Mouse (Mus musculus): ENCODE results near the gene Crot. TPM values are rescaled to one million over a fixed set of nuclear protein-coding genes. Genes with fewer than 3 reads are reported as not detected.
A peak's percentile ranks its signal among the peaks of the same experiment; 100 is the strongest.
"Not testable (repeated sequence)": the region's sequence is repeated elsewhere in the genome, so short reads cannot be mapped to it uniquely, and the experiment has no call there.

Gene Crot
- polyA plus RNA-seq, 1 experiment from 2014 or later: 37.6 TPM

DNA sequence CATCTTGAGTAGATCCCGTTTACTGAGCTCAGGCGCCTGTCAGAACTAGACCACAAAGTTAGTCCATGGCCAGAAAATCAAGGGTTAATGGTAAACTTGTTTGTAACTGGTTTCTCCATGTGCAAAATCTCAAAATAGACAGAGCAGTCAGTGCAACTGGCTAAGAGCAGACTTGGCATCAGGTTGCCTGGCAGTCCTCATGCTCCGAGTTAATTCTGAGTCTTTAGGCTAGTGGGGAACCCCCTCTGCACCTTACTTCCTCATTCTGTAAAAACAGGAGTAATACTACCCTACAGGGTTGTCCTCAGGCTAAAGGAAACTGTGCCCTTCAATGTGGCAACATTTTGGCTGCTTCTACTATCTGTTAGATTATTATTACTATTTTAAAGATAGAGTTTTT, 53.3 kb downstream of the Crot start:
- H3K4me3 ChIP-seq (ENCODE audit: low read depth, low read length): no peak overlapping the region
- no peaks in the 10 kb centered on the region for H3K27me3 ChIP-seq (replicated peaks; ENCODE audit: control insufficient read depth, insufficient read depth, low read length)
- peak; percentile 68; the same call in 1 of the 2 replicates for ATAC-seq (ENCODE audit: low read depth)
- H3K9ac ChIP-seq (ENCODE audit: low read depth, low read length): no peak overlapping the region
- H3K36me3 ChIP-seq (ENCODE audit: control insufficient read depth, insufficient read depth, low read length): no peaks in the 10 kb centered on the region
- no peak overlapping the region for H3K27ac ChIP-seq (replicated peaks; ENCODE audit: low read depth, low read length)
- no peaks in the 10 kb centered on the region for H3K4me1 ChIP-seq (ENCODE audit: control insufficient read depth, insufficient read depth, low read length)
- no peaks in the 10 kb centered on the region for H3K9me3 ChIP-seq (ENCODE audit: control insufficient read depth, low read length)
- no peak overlapping the region for H3K4me2 ChIP-seq (ENCODE audit: low read depth, low read length)
- 53% methylated on average over 3 of the region's 3 CpGs for WGBS
- peak; percentile 22 for DNase-seq (ENCODE audit: low spot score)

DNA sequence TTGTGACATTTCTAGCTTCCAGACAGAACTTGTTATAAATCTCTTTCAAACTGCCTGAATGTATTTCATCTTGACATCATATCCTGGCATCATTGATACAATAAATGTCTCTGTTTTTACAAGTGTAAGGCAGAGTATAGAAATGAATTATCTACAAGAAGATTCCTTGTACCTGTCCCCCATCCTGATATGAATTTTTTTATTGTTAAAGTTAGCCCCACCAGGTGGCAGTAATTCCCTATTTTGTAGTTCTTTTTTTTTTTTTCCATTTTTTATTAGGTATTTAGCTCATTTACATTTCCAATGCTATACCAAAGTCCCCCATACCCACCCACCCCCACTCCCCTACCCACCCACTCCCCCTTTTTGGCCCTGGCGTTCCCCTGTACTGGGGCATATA, 55.9 kb downstream of the Crot start:
- H3K27me3 ChIP-seq (replicated peaks; ENCODE audit: control insufficient read depth, insufficient read depth, low read length); H3K4me1 ChIP-seq (ENCODE audit: control insufficient read depth, insufficient read depth, low read length); H3K9me3 ChIP-seq (ENCODE audit: control insufficient read depth, low read length); H3K9ac ChIP-seq (ENCODE audit: low read depth, low read length); H3K4me3 ChIP-seq (ENCODE audit: low read depth, low read length); ATAC-seq (ENCODE audit: low read depth); H3K4me2 ChIP-seq (ENCODE audit: low read depth, low read length); H3K36me3 ChIP-seq (ENCODE audit: control insufficient read depth, insufficient read depth, low read length); H3K27ac ChIP-seq (replicated peaks; ENCODE audit: low read depth, low read length); DNase-seq (ENCODE audit: low spot score): not testable (repeated sequence)
- no CpG with 5 or more reads among the region's 1 CpGs for WGBS

DNA sequence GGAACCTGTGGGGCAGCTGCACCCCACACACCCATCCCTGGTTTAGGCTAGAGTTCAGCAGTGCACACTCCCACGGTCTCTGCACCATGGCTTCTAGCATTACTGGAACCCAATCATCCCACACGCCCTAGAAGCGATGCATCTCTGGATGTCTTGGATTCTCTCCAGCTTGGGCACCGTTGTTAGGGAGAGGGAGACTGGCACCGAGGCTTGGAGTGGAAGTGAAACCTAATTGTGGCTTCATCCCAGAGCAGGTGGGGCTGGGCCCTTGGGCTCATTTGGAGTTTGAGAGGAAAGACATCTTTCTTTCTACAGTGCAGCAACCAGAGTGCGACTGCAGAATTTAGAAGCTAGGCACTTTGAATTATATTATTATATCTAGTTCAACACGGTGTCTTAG, 59.2 kb downstream of the Crot start:
- no peak overlapping the region for H3K27ac ChIP-seq (replicated peaks; ENCODE audit: low read depth, low read length)
- H3K9me3 ChIP-seq (ENCODE audit: control insufficient read depth, low read length): no peaks in the 10 kb centered on the region
- ATAC-seq (ENCODE audit: low read depth): no peak
- H3K4me1 ChIP-seq (ENCODE audit: control insufficient read depth, insufficient read depth, low read length): no peaks in the 10 kb centered on the region
- no peak for DNase-seq (ENCODE audit: low spot score)
- no peak overlapping the region for H3K4me3 ChIP-seq (ENCODE audit: low read depth, low read length)
- no peak overlapping the region for H3K9ac ChIP-seq (ENCODE audit: low read depth, low read length)
- no peak overlapping the region for H3K4me2 ChIP-seq (ENCODE audit: low read depth, low read length)
- WGBS: 82% methylated on average over 7 of the region's 7 CpGs
- no peaks in the 10 kb centered on the region for H3K27me3 ChIP-seq (replicated peaks; ENCODE audit: control insufficient read depth, insufficient read depth, low read length)
- H3K36me3 ChIP-seq (ENCODE audit: control insufficient read depth, insufficient read depth, low read length): no peaks in the 10 kb centered on the region

DNA sequence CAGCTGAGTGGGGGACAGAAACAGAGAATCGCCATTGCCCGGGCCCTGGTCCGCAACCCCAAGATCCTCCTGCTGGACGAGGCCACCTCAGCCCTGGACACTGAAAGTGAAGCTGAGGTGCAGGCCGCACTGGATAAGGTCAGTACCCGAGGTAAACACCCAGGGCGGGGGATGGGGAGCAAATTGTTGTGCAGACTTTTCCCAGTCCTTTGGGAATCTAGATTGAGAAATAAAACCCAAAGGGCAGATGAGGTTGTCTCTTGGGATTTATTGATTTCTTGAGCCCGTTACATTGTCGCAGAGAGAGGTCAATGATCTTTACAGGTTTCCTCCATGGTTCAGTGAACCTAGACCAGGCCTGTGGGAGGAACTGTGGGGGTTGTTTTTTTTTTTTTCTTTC, 68.7 kb downstream of the Crot start:
- H3K9ac ChIP-seq (ENCODE audit: low read depth, low read length): no peak overlapping the region
- no peak for ATAC-seq (ENCODE audit: low read depth)

DNA sequence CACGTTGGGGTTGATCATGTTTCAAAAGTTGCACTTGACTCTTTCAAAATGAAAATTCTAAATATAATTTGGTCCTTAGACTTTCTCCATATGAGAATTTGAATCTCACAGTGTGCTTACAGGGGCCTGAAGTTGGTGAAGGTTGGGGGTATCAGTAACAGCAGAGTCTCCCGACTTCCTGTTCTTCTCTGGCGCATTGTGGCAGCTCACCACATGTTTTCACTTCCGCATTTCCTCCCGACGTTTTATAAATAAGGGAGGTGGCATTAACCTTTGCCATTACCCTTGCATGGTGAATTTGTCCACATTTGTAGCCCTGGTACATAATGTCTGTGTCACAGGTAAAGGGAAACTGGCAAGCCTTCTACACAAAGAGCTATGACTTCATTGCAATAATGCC, 80.1 kb downstream of the Crot start:
- Histone ChIP-seq H3K4me3 (ENCODE audit: low read depth, low read length) (no peak overlapping the region), H3K9ac (ENCODE audit: low read depth, low read length) (no peak overlapping the region), H3K27me3 (replicated peaks; ENCODE audit: control insufficient read depth, insufficient read depth, low read length) (no peaks in the 10 kb centered on the region), H3K4me2 (ENCODE audit: low read depth, low read length) (no peak overlapping the region), H3K36me3 (ENCODE audit: control insufficient read depth, insufficient read depth, low read length) (no peaks in the 10 kb centered on the region), H3K27ac (replicated peaks; ENCODE audit: low read depth, low read length) (no peak overlapping the region), H3K9me3 (ENCODE audit: control insufficient read depth, low read length) (no peaks in the 10 kb centered on the region), H3K4me1 (ENCODE audit: control insufficient read depth, insufficient read depth, low read length) (no peaks in the 10 kb centered on the region)
- DNase-seq (ENCODE audit: low spot score) (no peak), ATAC-seq (ENCODE audit: low read depth) (no peak)
- WGBS: 51% methylated on average over 6 of the region's 6 CpGs

More for the DNA sequence above, 68.7 kb downstream of the Crot start:
- no peaks in the 10 kb centered on the region for H3K36me3 ChIP-seq (ENCODE audit: control insufficient read depth, insufficient read depth, low read length)
- no peaks in the 10 kb centered on the region for H3K27me3 ChIP-seq (replicated peaks; ENCODE audit: control insufficient read depth, insufficient read depth, low read length)
- 86% methylated on average over 9 of the region's 9 CpGs for WGBS
- H3K27ac ChIP-seq (replicated peaks; ENCODE audit: low read depth, low read length): no peak overlapping the region
- H3K4me3 ChIP-seq (ENCODE audit: low read depth, low read length): no peak overlapping the region
- no peak for DNase-seq (ENCODE audit: low spot score)
- H3K9me3 ChIP-seq (ENCODE audit: control insufficient read depth, low read length): peaks cover 9% of the 10 kb centered on the region
- no peaks in the 10 kb centered on the region for H3K4me1 ChIP-seq (ENCODE audit: control insufficient read depth, insufficient read depth, low read length)
- no peak overlapping the region for H3K4me2 ChIP-seq (ENCODE audit: low read depth, low read length)

DNA sequence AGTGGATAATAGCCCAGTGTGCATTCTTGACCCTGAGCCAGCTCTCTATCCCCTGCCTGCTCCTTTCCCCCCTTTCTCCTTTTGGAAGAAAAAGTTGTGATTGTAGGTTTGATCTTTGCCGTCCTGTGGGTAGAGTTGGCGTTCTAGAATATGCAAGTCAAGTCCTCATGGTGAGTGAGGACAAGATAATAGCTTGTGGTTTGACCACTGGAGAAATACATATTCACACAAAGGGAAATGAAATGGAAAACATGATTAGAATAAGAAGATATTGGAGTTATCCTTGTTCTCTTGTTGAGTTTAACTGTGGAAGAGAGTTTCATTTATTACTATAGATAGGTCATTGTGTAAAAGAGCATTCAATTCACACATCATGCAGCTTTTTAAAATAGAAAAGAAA, 80.7 kb downstream of the Crot start:
- Histone ChIP-seq H3K27ac (replicated peaks; ENCODE audit: low read depth, low read length) (no peak overlapping the region), H3K4me1 (ENCODE audit: control insufficient read depth, insufficient read depth, low read length) (no peaks in the 10 kb centered on the region), H3K4me2 (ENCODE audit: low read depth, low read length) (no peak overlapping the region), H3K27me3 (replicated peaks; ENCODE audit: control insufficient read depth, insufficient read depth, low read length) (no peaks in the 10 kb centered on the region), H3K9ac (ENCODE audit: low read depth, low read length) (no peak overlapping the region), H3K4me3 (ENCODE audit: low read depth, low read length) (no peak overlapping the region), H3K36me3 (ENCODE audit: control insufficient read depth, insufficient read depth, low read length) (no peaks in the 10 kb centered on the region), H3K9me3 (ENCODE audit: control insufficient read depth, low read length) (no peaks in the 10 kb centered on the region)
- 86% methylated on average over 2 of the region's 2 CpGs for WGBS
- ATAC-seq (ENCODE audit: low read depth): no peak
- no peak for DNase-seq (ENCODE audit: low spot score)

Other genes starting within 250 kb of the Crot start
- 1.7 and 3.0 TPM in 2 replicates for gene Abcb1b, start 199.2 kb downstream of the Crot start, polyA plus RNA-seq (2014; fragmentation: Nextera tagmentation; extraction: Ambion mirVana)
- 0.47 and 0.60 TPM in 2 replicates for gene Abcb4, start 103.6 kb downstream of the Crot start, polyA plus RNA-seq (2014; fragmentation: Nextera tagmentation; extraction: Ambion mirVana)
- 12.9 and 13.3 TPM in 2 replicates for gene Tmem243, start 103.3 kb upstream of the Crot start, polyA plus RNA-seq (2014; fragmentation: Nextera tagmentation; extraction: Ambion mirVana)
- 50.0 and 53.8 TPM in 2 replicates for gene Dmtf1, start 164.5 kb upstream of the Crot start, polyA plus RNA-seq (2014; fragmentation: Nextera tagmentation; extraction: Ambion mirVana)